Mouse (Mus musculus) hindbrain, embryonic 11.5 days (tissue): ENCODE measurements around the gene Col25a1. TPM values are rescaled to one million over a fixed set of nuclear protein-coding genes. Genes with fewer than 3 reads are reported as not detected.

ENCODE experiments used
- ATAC-seq: fragments of 200-750 bp; cut with Nextera tagmentation; 2 replicates; pipeline ENCODE4 v1.8.0; 2017; ENCODE audit warnings: mild to moderate bottlenecking, moderate TSS enrichment, moderate library complexity; ENCODE audit not compliant: low FRiP score
- DNase-seq: peaks from one replicate; pipeline ENCODE4 v3.0.0-alpha.2; 2015; ENCODE audit warnings: low spot score
- H3K27ac ChIP-seq: fragments of 300-500 bp; sonication (generic); 2 replicates; pipeline ENCODE4 v1.5.1; 2014; ENCODE audit warnings: mild to moderate bottlenecking, low read depth, low read length
- H3K27me3 ChIP-seq: fragments of 300-500 bp; sonication (generic); 2 replicates; pipeline ENCODE4 v1.6.1; 2014; ENCODE audit warnings: mild to moderate bottlenecking, low read length, moderate library complexity, mixed read lengths; ENCODE audit not compliant: control insufficient read depth, insufficient read depth
- H3K36me3 ChIP-seq: fragments of 300-500 bp; sonication (generic); 2 replicates; pipeline ENCODE4 v1.6.1; 2014; ENCODE audit warnings: mild to moderate bottlenecking, low read length, moderate library complexity, mixed read lengths; ENCODE audit not compliant: control insufficient read depth, insufficient read depth
- H3K4me1 ChIP-seq: fragments of 300-500 bp; sonication (generic); replicated peaks from 2 replicates; pipeline ENCODE4 v1.6.1; 2014; ENCODE audit warnings: low read length, mixed read lengths; ENCODE audit not compliant: control insufficient read depth, insufficient read depth
- H3K4me2 ChIP-seq: fragments of 300-500 bp; sonication (generic); replicated peaks from 2 replicates; pipeline ENCODE4 v1.6.1; 2014; ENCODE audit warnings: mild to moderate bottlenecking, low read depth, low read length
- H3K4me3 ChIP-seq: fragments of 300-500 bp; sonication (generic); 2 replicates; pipeline ENCODE4 v1.5.1; 2014; ENCODE audit warnings: low read depth, low read length
- H3K9ac ChIP-seq: fragments of 300-500 bp; sonication (generic); 2 replicates; pipeline ENCODE4 v1.6.1; 2014; ENCODE audit warnings: low read depth, low read length
- H3K9me3 ChIP-seq: fragments of 300-500 bp; sonication (generic); 2 replicates; pipeline ENCODE4 v1.6.1; 2016; ENCODE audit warnings: low read length; ENCODE audit not compliant: control insufficient read depth
- WGBS: fragments of 180-500 bp; shearing (Covaris S2); extraction: QIAGEN DNeasy Blood & Tissue Kit; methylation state at CpG from one replicate; pipeline ENCODE4 v1.1.7; 2014; 5-methylcytosine and 5-hydroxymethylcytosine counted together
- polyA plus RNA-seq: library from polyadenylated mRNA; unstranded; fragments of >200 nt; fragmentation: Nextera tagmentation; extraction: Ambion mirVana; gene quantifications from 2 replicates; pipeline ENCODE4 v1.2.1, GENCODE M21; 2014

Col25a1 gene
- polyA plus RNA-seq, 1 experiment from 2014 or later = 5.3 TPM

DNA sequence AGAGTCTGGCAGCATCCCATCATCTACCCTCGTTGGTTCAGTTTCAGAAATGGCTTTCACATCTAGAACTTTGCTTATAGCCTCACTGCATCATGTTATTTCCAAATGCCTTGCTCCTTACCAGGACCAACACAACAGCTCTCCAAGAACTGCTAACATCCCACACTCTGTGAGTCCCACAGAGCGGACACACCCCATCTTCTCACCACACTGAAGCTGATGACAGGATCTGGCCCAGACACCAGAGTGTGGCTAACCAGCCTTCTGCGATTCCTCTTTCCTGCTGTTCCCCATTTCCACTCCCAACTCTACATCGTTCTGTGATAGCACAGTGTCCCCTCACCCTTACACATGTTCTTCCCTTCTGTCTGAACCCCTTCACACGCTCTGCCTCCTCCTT is 301.5 kb downstream of the Col25a1 start:
- H3K9me3 ChIP-seq = no peaks in the 10 kb centered on the region
- H3K4me1 ChIP-seq = no peaks in the 10 kb centered on the region
- H3K9ac ChIP-seq = no peak overlapping the region
- WGBS = 82% methylated on average over 5 of the region's 5 CpGs
- no peaks in the 10 kb centered on the region for H3K27me3 ChIP-seq
- H3K4me3 ChIP-seq = no peak overlapping the region
- DNase-seq (no peak), ATAC-seq (no peak)
- no peak overlapping the region for H3K27ac ChIP-seq
- no peaks in the 10 kb centered on the region for H3K36me3 ChIP-seq
- no peak overlapping the region for H3K4me2 ChIP-seq

DNA sequence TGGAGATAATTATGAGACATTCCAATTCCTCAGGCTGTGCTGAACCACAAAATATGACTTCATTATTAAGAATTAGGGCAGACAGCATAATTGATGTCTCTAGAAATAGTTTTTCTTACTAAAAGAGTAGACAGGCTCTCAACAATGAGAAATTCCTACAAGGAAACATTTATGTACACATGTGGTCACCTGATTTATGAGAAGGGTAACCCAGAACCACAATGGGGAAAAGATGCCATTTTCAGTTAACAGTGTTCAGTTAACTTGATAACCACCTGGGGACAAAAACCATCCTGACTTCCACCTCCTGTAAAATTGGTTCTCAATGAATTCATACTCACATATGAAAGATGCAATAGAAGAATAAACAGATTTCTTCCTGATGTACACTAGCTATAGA is 305.7 kb downstream of the Col25a1 start:
- H3K9me3 ChIP-seq = no peaks in the 10 kb centered on the region
- no peak overlapping the region for H3K9ac ChIP-seq
- ATAC-seq = no peak
- no peak overlapping the region for H3K4me2 ChIP-seq
- DNase-seq = no peak
- H3K27ac ChIP-seq = no peak overlapping the region
- no peaks in the 10 kb centered on the region for H3K4me1 ChIP-seq
- no peak overlapping the region for H3K4me3 ChIP-seq
- H3K36me3 ChIP-seq = no peaks in the 10 kb centered on the region
- H3K27me3 ChIP-seq = no peaks in the 10 kb centered on the region

DNA sequence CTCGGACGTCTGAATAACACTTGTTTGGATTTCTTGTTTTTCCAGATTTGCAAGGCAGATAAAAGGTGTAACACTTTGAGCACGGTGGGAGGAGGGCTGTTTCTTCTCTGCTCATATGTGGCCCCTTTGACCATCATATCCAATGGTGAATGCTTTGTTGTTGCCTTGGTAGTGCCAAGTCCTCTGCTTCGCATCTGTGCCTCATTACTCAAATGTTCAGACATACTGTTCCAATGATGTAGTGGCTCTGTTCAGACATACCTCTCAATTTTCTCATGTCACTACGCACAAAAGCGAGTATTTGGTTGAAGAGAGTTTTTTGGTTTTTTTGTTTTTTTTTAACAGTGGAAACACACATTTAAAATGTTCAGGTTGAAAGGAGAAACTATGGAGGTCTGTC is 308.5 kb downstream of the Col25a1 start:
- Histone ChIP-seq H3K27me3 (no peaks in the 10 kb centered on the region), H3K27ac (no peak overlapping the region), H3K4me1 (no peaks in the 10 kb centered on the region), H3K4me3 (no peak overlapping the region), H3K36me3 (no peaks in the 10 kb centered on the region), H3K9me3 (no peaks in the 10 kb centered on the region), H3K4me2 (no peak overlapping the region), H3K9ac (no peak overlapping the region)
- ATAC-seq (no peak), DNase-seq (no peak)
- WGBS = 86% methylated on average over 6 of the region's 6 CpGs

DNA sequence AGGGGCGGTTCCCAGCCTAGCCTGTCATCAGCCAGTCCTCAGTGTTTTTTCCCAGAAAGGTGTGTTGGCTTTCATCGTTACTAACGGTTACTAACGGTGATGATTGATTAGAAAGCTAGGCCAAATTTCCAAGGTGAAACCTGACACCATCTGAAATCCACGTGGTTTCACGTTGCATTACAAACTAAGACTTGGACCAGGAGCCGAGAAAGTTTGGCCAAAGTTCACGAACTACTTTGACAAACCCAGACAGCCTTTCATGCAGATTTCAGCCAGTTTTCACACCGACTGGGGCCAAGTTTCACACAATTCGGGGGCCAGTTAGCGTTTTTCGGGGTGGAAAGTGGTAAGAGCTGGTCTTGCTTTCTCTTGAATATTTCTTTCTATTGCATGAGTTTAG is 309.4 kb downstream of the Col25a1 start:
- Histone ChIP-seq H3K4me1 (no peaks in the 10 kb centered on the region), H3K4me2 (no peak overlapping the region), H3K4me3 (no peak overlapping the region), H3K36me3 (no peaks in the 10 kb centered on the region), H3K27ac (no peak overlapping the region), H3K9ac (no peak overlapping the region), H3K9me3 (no peaks in the 10 kb centered on the region), H3K27me3 (no peaks in the 10 kb centered on the region)
- DNase-seq (no peak), ATAC-seq (no peak)
- WGBS = 71% methylated on average over 12 of the region's 12 CpGs

DNA sequence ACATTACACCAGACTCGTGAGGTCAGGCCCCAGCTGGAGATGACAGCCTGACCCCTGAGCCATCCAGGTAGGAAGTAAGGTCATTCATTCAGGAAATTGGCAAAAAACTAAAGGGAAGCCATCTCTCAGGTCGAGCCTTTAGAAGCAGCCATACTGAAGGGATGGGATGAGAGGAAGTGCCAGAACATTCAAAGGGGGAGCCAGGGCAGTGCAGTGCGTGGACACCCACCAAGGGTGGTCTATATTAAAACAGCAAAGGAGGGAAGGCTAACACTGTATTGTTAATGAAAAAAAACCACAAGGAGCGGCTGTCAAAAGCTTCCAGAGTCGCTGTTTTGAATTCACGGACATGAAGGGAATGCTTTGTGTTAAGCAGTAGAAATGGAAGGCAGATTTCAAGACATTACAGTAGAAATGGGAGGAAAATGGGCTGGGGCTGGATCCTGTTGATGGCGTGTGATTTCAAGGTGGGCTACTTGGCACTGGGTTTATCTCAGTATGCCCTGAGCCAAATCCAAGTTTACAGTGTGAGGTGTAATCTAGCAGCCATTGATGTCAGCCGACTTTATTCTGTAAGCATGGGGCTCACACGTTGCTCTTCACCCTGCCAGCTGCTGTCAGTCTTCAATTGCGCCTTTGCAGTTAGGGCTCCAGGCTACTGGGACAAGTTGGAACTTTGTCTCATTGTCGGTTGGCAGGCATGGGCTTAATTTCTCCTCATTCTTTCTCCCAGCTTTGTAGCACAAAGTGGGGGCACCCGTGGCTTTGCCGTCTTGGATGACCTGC is 312.7 kb downstream of the Col25a1 start:
- Histone ChIP-seq H3K36me3 (no peaks in the 10 kb centered on the region), H3K4me3 (no peak overlapping the region), H3K27me3 (no peaks in the 10 kb centered on the region), H3K9me3 (no peaks in the 10 kb centered on the region), H3K4me1 (no peaks in the 10 kb centered on the region), H3K27ac (no peak overlapping the region), H3K4me2 (no peak overlapping the region), H3K9ac (no peak overlapping the region)
- DNase-seq (no peak), ATAC-seq (no peak)
- WGBS = 66% methylated on average over 13 of the region's 13 CpGs

DNA sequence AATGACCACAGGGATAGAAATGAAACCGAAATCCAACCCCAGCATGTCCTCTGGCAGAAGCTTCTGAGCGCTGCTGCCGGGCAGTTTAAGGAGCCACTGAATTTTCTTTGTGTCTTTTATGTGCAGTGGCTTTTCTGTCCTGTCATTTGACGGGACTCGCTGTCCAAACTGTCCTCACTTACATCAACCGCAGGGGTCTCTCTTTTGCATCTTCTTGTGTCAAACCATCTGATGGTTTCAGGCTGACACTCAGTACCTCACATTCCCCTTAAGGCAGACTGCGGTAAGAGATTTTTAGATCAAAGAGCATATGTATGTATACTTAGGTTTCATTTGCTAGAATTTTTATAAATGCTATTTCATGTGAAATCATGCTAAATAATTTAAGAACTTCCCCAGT is 318.6 kb downstream of the Col25a1 start:
- Histone ChIP-seq H3K36me3 (no peaks in the 10 kb centered on the region), H3K27me3 (no peaks in the 10 kb centered on the region), H3K4me1 (no peaks in the 10 kb centered on the region), H3K4me2 (no peak overlapping the region), H3K9me3 (no peaks in the 10 kb centered on the region), H3K27ac (no peak overlapping the region), H3K4me3 (no peak overlapping the region), H3K9ac (no peak overlapping the region)
- DNase-seq (no peak), ATAC-seq (no peak)
- WGBS = 65% methylated on average over 7 of the region's 7 CpGs

DNA sequence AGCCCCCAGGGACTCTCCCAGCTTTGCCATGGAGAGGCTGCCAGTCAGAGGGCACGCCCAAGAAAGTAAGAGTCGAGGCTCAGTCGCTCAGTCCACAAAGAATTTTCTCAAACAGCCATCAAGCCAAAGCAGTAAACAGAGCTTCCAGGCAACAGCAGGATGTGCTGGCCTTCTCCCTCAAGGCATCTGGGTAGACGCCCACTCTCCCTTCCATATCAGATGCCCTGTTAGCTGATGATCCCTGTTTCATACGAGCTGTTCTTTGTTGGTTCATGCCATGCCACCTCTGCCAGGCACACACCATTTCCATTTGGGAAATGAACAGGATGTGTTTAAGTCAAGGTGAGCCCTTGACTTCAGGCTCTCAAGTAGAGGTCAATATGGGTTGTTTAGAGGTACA is 334.1 kb downstream of the Col25a1 start:
- no peak for ATAC-seq
- Histone ChIP-seq H3K9ac (no peak overlapping the region), H3K9me3 (peaks cover 2% of the 10 kb centered on the region; the same call in 1 of the 2 replicates), H3K36me3 (no peaks in the 10 kb centered on the region), H3K4me2 (no peak overlapping the region), H3K4me1 (no peaks in the 10 kb centered on the region), H3K27me3 (no peaks in the 10 kb centered on the region), H3K27ac (no peak overlapping the region), H3K4me3 (no peak overlapping the region)
- DNase-seq = no peak
- WGBS = 87% methylated on average over 5 of the region's 5 CpGs

DNA sequence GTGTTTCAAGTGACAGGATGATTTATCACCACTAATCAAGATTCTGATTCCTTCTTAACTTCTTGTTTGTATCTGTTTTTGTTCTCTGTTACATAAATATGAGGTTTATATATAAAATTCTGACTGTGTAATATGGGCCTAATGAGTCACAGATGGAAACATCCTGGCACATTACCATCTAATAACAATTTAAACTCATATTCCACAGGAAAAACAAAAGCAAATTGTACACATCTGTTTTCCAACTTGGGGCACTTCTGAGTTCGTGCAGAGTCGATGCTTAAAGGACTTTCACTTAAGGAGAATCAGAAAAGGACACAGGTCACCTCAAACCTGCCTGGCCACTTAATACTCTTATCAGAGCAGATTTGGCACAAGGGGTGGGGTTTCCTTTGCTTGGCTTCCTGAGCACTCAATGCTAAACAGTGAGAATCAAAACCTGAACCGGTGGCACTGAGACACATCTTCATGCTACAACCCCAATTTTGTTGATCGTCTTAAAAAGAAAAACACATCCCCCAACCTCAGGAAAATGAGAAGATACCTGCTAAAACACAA is 342.0 kb downstream of the Col25a1 start:
- Histone ChIP-seq H3K27me3 (no peaks in the 10 kb centered on the region), H3K9ac (no peak overlapping the region), H3K4me2 (no peak overlapping the region), H3K4me1 (no peaks in the 10 kb centered on the region), H3K4me3 (no peak overlapping the region), H3K27ac (no peak overlapping the region), H3K36me3 (no peaks in the 10 kb centered on the region), H3K9me3 (no peaks in the 10 kb centered on the region)
- ATAC-seq (no peak), DNase-seq (no peak)
- 75% methylated on average over 4 of the region's 4 CpGs for WGBS

DNA sequence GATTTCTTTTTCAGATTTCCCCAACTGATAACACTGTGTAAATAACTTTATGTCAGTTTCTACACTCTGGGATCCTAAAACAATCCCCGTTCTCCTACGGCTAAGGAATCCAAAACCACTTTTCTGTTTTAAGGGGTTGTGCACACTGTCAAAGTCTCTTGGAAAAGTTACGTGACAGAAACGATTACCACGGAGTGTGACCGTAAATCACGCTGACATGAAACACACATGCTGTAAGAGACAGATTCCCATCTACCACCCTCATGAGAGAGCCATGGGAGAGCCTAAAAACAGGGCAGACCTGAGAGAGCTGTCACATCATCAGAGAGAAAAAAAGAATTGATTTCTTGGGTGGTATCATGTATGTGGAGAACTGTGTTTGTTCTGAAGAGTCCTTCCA is 342.7 kb downstream of the Col25a1 start:
- DNase-seq (no peak), ATAC-seq (no peak)
- no peaks in the 10 kb centered on the region for H3K9me3 ChIP-seq
- no peaks in the 10 kb centered on the region for H3K36me3 ChIP-seq
- H3K27me3 ChIP-seq = no peaks in the 10 kb centered on the region
- no peak overlapping the region for H3K4me3 ChIP-seq
- 79% methylated on average over 7 of the region's 7 CpGs for WGBS
- no peak overlapping the region for H3K9ac ChIP-seq
- no peak overlapping the region for H3K4me2 ChIP-seq
- H3K27ac ChIP-seq = no peak overlapping the region
- H3K4me1 ChIP-seq = no peaks in the 10 kb centered on the region
